Mouse (Mus musculus): Measurements from ENCODE around the gene Ovca2.

Ovca2 gene

GRCm38 (mm10) chr11:75156416-75156815 is 22.2 kb downstream of the Ovca2 start:
- no peak for DNase-seq (ENCODE audit: extremely low read depth, low read depth, low spot score)

- DNase-seq (ENCODE audit: extremely low read depth, low read depth, low spot score): no peak
Measured at GRCm38 (mm10) chr11:75155985-75156384, 22.6 kb downstream of the Ovca2 start.

GRCm38 (mm10) chr11:75154053-75154585 is 24.5 kb downstream of the Ovca2 start:
- DNase-seq (ENCODE audit: extremely low read depth, low read depth, low spot score): no peak

GRCm38 (mm10) chr11:75152603-75153557 is 25.8 kb downstream of the Ovca2 start:
- no peak for DNase-seq (ENCODE audit: extremely low read depth, low read depth, low spot score)

GRCm38 (mm10) chr11:75150346-75150745 is 28.3 kb downstream of the Ovca2 start:
- no peak for DNase-seq (ENCODE audit: extremely low read depth, low read depth, low spot score)

GRCm38 (mm10) chr11:75148332-75149035 is 30.2 kb downstream of the Ovca2 start:
- no peak for DNase-seq (ENCODE audit: extremely low read depth, low read depth, low spot score)

- no peak for DNase-seq (ENCODE audit: extremely low read depth, low read depth, low spot score)
Measured at GRCm38 (mm10) chr11:75147846-75148168, 30.8 kb downstream of the Ovca2 start.

- DNase-seq (ENCODE audit: extremely low read depth, low read depth, low spot score): no peak
Measured at GRCm38 (mm10) chr11:75147106-75147845, 31.4 kb downstream of the Ovca2 start.

- no peak for DNase-seq (ENCODE audit: extremely low read depth, low read depth, low spot score)
Measured at GRCm38 (mm10) chr11:75145841-75146240, 32.8 kb downstream of the Ovca2 start.

GRCm38 (mm10) chr11:75142749-75143148 is 35.9 kb downstream of the Ovca2 start:
- DNase-seq (ENCODE audit: extremely low read depth, low read depth, low spot score): no peak

GRCm38 (mm10) chr11:75141913-75142312 is 36.7 kb downstream of the Ovca2 start:
- no peak for DNase-seq (ENCODE audit: extremely low read depth, low read depth, low spot score)

- DNase-seq (ENCODE audit: extremely low read depth, low read depth, low spot score): no peak
Measured at GRCm38 (mm10) chr11:75141038-75141437, 37.6 kb downstream of the Ovca2 start.

- DNase-seq (ENCODE audit: extremely low read depth, low read depth, low spot score): no peak
Measured at GRCm38 (mm10) chr11:75140431-75140830, 38.2 kb downstream of the Ovca2 start.

GRCm38 (mm10) chr11:75139122-75139963 is 39.3 kb downstream of the Ovca2 start:
- DNase-seq (ENCODE audit: extremely low read depth, low read depth, low spot score): no peak

GRCm38 (mm10) chr11:75136666-75137398 is 41.8 kb downstream of the Ovca2 start:
- DNase-seq (ENCODE audit: extremely low read depth, low read depth, low spot score): peak; percentile 81

- no peak for DNase-seq (ENCODE audit: extremely low read depth, low read depth, low spot score)
Measured at GRCm38 (mm10) chr11:75135358-75135757, 43.3 kb downstream of the Ovca2 start.

- DNase-seq (ENCODE audit: extremely low read depth, low read depth, low spot score): no peak
Measured at GRCm38 (mm10) chr11:75134485-75135068, 44.1 kb downstream of the Ovca2 start.

GRCm38 (mm10) chr11:75133951-75134350 is 44.7 kb downstream of the Ovca2 start:
- DNase-seq (ENCODE audit: extremely low read depth, low read depth, low spot score): no peak

GRCm38 (mm10) chr11:75133391-75133790 is 45.2 kb downstream of the Ovca2 start:
- DNase-seq (ENCODE audit: extremely low read depth, low read depth, low spot score): no peak
